ENCODE assay signal across 24 mouse cellular contexts in the genomic region with DNA sequence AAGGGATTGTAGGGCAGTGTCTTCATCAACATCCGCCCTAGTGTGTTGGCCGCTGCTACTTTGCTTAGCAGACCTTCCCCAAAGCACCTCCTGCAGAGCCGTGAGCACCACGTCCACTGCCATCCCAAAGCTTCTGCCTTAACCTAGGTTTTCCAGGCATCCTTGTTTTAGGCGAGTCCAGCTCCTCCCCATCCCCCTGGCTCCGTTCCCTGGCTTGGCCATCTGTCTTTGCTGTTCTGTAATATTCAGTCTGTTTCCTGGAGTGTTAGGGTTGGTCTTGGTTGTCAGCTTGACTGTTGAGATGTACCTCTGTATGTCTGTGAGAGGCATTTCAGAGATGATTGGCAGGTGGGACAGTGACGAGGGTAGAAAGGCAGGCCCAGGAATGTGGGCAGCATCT.
A peak's percentile ranks its signal among the peaks of the same experiment; 100 is the strongest.
DNase-seq lines count a peak whose midpoint lies in the region; ATAC-seq and TF ChIP-seq lines count a peak whose summit lies in the region.
"Had no signal": no experiment of that assay in that cellular context is flagged by ENCODE, and none has a peak within 500 bp of the region (broad histone marks: within the 10 kb centered on the region; RNA-seq: fewer than 3 reads in every experiment).

No protein-coding gene starts in this region.

- peaks cover 6% of the 10 kb centered on the region for H3K4me1 ChIP-seq in cerebellum, adult 2 months (ENCODE audit: control insufficient read depth, insufficient read depth, low read length)
- no peaks in the 10 kb centered on the region for H3K4me1 ChIP-seq in midbrain, embryonic 16.5 days (ENCODE audit: control insufficient read depth, insufficient read depth, low read length)
- H3K4me1 ChIP-seq: embryonic facial prominence, embryonic 13.5 days; hindbrain, embryonic 12.5 days; midbrain, embryonic 12.5 days had no signal

- no peaks in the 10 kb centered on the region for H3K27me3 ChIP-seq in cerebellum, adult 2 months (ENCODE audit: control insufficient read depth, insufficient read depth, low read length)
- no peaks in the 10 kb centered on the region for H3K27me3 ChIP-seq in midbrain, embryonic 16.5 days (ENCODE audit: control insufficient read depth, insufficient read depth, low read depth, low read length)
- H3K27me3 ChIP-seq: embryonic facial prominence, embryonic 13.5 days; forebrain, embryonic 15.5 days; hindbrain, embryonic 12.5 days; midbrain, embryonic 12.5 days; neural tube, embryonic 13.5 days had no signal

- no peaks in the 10 kb centered on the region for H3K9me3 ChIP-seq in midbrain, embryonic 16.5 days (replicated peaks; ENCODE audit: control insufficient read depth, low read length, poor library complexity, severe bottlenecking)
- H3K9me3 ChIP-seq: embryonic facial prominence, embryonic 13.5 days; forebrain, embryonic 15.5 days; G1E; hindbrain, embryonic 12.5 days; midbrain, embryonic 12.5 days; neural tube, embryonic 13.5 days had no signal

- no peak for TF ChIP-seq CTCF in cerebellum, adult 2 months (IDR thresholded peaks at IDR 0.05; ENCODE audit: borderline replicate concordance, insufficient read depth, low read depth, low read length)

- no peak for TF ChIP-seq POLR2A in cerebellum, adult 2 months (IDR thresholded peaks at IDR 0.05; ENCODE audit: borderline replicate concordance, insufficient read depth, low read length)

- peak; percentile 86 for DNase-seq in heart, adult 11 months
- DNase-seq in heart, adult 18-20 months, result no peak
- peak; percentile 55 to 61 for DNase-seq in cerebellum, adult 2 months
- DNase-seq in cerebellum, postnatal 36 days, result peak; percentile 48 to 67
- DNase-seq in right cerebral cortex, adult 2 months (ENCODE audit: low spot score in 2 of 2), result peak; percentile 15 to 35
- no peak for DNase-seq in lung, postnatal 36 days
- DNase-seq: adrenal gland, postnatal 14 days; heart, postnatal 10 days; kidney, adult 2 months; kidney, postnatal 14 days; lung, adult 2 months had no signal

- 9% methylated on average over 7 of the region's 7 CpGs for WGBS in cerebellum, adult 2 months
- WGBS in midbrain, embryonic 16.5 days, result 81% methylated on average over 7 of the region's 7 CpGs

- ATAC-seq in midbrain, embryonic 16.5 days, result no peak
- ATAC-seq in megakaryocyte progenitor cell, adult 5-6 weeks (replicated peaks; ENCODE audit: poor library complexity), result no peak
- ATAC-seq: forebrain, embryonic 15.5 days had no signal

- H3K4me3 ChIP-seq in cerebellum, adult 2 months (replicated peaks; ENCODE audit: insufficient read depth, low read depth, low read length), result no peak overlapping the region
- no peak overlapping the region for H3K4me3 ChIP-seq in midbrain, embryonic 16.5 days (ENCODE audit: low read depth, low read length)
- H3K4me3 ChIP-seq: embryonic facial prominence, embryonic 13.5 days; forebrain, embryonic 15.5 days; hindbrain, embryonic 12.5 days; left cerebral cortex, adult 2 months; midbrain, embryonic 12.5 days; neural tube, embryonic 13.5 days had no signal

- no peak overlapping the region for H3K9ac ChIP-seq in midbrain, embryonic 16.5 days (ENCODE audit: low read depth, low read length)
- H3K9ac ChIP-seq: embryonic facial prominence, embryonic 13.5 days; forebrain, embryonic 15.5 days; hindbrain, embryonic 12.5 days; midbrain, embryonic 12.5 days; neural tube, embryonic 13.5 days had no signal

- no peaks in the 10 kb centered on the region for H3K36me3 ChIP-seq in midbrain, embryonic 16.5 days (ENCODE audit: control insufficient read depth, insufficient read depth, low read length)
- H3K36me3 ChIP-seq: embryonic facial prominence, embryonic 13.5 days; forebrain, embryonic 15.5 days; G1E; hindbrain, embryonic 12.5 days; midbrain, embryonic 12.5 days; neural tube, embryonic 13.5 days had no signal

- no peak overlapping the region for H3K4me2 ChIP-seq in midbrain, embryonic 16.5 days (ENCODE audit: low read length)
- H3K4me2 ChIP-seq: embryonic facial prominence, embryonic 13.5 days; forebrain, embryonic 15.5 days; heart, embryonic 11.5 days; hindbrain, embryonic 12.5 days; liver, embryonic 11.5 days; midbrain, embryonic 12.5 days; neural tube, embryonic 13.5 days had no signal

- H3K27ac ChIP-seq in cerebellum, adult 2 months (ENCODE audit: insufficient read depth, low read length), result no peak overlapping the region
- no peak overlapping the region for H3K27ac ChIP-seq in midbrain, embryonic 16.5 days (ENCODE audit: low read length)
- H3K27ac ChIP-seq: embryonic facial prominence, embryonic 13.5 days; forebrain, embryonic 15.5 days; hindbrain, embryonic 12.5 days; left cerebral cortex, adult 2 months; macrophage; midbrain, embryonic 12.5 days; neural tube, embryonic 13.5 days; stomach, postnatal 0 days had no signal

Comparison
In these comparisons a context has a peak if more than half of its experiments do, and no peak if none do; other contexts are left out.
1. DNase-seq: peak in heart, adult 11 months (single experiment), cerebellum, adult 2 months (2 of 2), cerebellum, postnatal 36 days (2 of 2) and right cerebral cortex, adult 2 months (2 of 2); none in heart, adult 18-20 months (0 of 2) and lung, postnatal 36 days (single experiment).